Mouse (Mus musculus): ENCODE measurements around the gene Surf4.

Surf4 gene

DNA sequence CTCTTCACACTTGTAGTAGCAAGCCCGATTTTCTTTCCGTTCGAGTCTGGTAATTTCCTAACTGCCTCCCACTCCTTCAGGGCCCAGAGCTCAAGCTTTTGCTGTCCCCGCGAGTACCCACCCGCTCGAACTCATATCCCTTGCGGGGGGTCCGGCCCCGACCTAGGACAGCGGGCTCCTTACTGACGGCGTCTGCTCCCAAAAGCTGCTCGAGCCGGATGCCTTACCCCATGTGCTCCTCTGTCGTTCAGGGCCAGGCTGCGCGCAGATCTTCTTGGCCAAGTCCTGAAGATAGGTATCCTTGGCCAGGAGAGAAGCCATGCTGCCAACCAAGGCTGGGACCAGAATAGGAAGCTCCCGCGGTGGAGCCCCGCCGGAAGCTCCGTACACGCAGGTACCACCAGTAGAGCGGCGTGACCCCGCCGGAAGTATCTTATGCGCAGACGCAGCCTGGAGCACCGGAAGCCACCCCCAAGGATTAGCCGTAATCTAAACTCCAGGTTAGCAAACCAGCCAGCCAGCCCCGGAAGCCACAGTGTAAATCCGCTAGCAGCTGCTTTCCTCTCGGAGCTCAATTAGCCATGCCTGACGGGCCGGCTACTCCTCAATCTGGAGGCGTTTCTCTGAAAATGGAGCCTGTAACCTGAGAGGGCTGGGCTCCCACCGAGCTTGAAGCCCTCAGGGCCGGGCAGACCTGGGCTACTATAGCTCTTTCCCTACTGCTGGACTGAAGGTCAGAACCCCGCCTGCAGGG is 31.1 kb downstream of the Surf4 start, which contains the start of gene Surf6:
Gene Surf6 (minus strand): TSS at position 413 of the 754 bp plus-strand sequence.
- peak; percentile 98 for DNase-seq (ENCODE audit: low read depth, low spot score)

DNA sequence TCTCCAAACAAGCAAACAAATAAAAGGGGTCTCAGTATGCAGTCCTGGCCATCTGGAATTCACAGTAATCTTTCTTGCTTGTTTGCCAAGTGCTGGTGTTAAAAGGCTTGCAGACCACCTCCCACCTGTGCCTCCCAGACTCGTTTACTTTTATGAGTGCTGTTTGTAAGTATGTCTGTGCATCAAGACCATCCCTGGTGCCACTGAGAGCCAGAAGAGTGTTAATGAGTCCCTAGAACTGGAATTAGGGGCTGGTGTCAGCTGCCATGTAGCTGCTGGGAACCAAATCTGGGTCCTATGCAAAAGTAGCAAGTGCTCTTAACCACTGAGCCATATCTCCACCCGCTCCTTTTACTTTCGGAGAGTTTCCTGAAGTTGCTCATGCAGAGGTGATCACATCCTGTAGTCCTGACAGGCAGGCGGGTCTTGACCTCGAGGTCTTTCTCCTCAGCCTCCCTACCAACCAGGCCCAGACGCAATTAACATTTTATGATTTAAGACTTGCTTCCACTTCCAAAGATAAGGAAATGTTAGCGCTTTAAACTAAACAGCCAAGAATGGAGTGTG is 31.8 kb downstream of the Surf4 start:
- DNase-seq (ENCODE audit: low read depth, low spot score) = no peak

DNA sequence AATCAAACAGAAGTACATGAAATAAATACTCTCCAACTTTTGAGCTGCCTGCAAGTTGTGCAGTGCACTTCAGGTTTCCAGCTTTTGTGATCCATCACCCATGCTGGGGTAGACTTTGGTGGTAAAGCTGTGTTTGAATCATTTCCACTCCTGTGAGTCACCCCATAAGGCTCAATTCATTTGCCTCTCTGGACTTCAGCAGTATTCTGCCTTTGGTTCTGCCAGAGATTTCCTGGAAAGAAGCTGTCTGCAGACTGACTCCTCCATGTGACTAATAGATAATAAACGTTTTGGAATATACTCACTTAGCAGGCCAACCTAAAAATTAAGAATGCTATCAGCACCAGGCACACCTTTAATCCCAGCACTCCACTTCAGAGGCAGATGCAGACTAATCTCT is 33.0 kb downstream of the Surf4 start:
- DNase-seq (ENCODE audit: low read depth, low spot score) = no peak

DNA sequence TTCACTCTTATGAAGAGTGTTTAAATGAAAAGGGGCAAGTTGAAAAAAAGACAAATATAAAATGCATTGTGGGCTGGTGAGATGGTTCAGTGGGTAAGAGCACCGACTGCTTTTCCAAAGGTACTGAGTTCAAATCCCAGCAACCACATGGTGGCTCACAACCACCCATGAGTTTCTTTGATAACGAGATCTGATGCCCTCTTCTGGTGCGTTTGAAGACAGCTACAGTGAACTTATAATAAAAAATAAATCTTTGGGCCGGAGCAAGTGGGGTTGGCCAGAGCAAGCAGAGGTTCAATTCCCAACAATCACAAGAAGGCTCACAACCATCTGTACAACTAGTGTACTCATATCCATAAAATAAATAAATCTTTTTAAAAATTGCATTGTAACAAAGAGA is 37.8 kb downstream of the Surf4 start:
- DNase-seq (ENCODE audit: low read depth, low spot score) = no peak

DNA sequence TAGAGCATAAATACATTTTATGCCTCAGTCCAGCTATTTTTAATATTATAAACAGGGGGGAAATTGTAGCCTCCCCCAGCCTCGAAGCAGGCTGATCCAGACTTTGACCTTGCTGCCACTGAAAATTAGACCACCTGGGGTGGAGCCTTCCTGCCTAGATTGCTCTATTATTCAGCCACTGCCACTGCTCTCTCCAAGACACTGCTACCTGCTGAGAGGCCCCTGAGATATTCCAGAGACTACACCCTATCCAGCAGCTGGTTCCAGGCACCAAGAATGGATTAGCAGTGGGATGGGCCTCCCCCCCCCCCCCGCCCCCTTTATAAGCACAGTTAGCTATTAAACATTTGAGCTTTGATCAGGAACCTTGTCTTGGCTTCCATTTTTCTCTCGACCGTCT is 47.6 kb downstream of the Surf4 start:
- DNase-seq (ENCODE audit: low read depth, low spot score) = peak; percentile 67

DNA sequence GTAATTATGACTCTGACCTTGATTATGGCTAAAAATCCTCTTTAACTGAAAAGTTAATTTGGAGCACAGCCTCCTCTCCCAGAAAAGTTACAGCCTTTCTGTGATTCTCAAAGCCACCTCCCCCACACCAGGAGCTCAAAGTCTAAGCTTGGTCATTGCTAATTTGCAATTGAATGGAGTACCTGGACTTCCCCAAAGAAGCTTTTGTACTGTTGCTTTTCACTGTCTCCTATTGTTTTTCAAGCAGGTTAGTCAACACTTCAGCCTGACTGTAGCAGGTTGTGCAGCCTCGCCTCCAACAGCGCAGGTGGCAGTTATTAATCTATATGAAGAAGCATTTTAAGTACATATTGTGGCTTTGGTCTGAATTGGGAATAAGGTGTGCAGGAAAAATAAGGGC is 48.2 kb downstream of the Surf4 start:
- DNase-seq (ENCODE audit: low read depth, low spot score) = peak; percentile 47

DNA sequence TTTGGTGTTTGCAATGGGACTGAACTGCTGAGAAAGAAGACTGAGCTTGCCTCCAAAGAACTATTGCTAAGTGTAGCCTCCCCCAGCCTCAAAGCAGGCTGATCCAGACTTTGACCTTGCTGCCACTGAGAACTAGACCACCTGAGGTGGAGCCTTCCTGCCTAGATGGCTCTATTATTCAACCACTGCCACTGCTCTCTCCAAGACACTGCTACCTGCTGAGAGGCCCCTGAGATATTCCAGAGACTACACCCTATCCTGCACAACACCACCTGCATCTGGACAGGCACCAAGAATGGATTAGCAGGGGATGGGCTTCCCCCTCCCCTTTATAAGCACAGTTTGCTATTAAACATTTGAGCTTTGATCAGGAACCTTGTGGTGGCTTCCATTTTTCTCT is 55.2 kb downstream of the Surf4 start:
- peak; percentile 59 for DNase-seq (ENCODE audit: low read depth, low spot score)

DNA sequence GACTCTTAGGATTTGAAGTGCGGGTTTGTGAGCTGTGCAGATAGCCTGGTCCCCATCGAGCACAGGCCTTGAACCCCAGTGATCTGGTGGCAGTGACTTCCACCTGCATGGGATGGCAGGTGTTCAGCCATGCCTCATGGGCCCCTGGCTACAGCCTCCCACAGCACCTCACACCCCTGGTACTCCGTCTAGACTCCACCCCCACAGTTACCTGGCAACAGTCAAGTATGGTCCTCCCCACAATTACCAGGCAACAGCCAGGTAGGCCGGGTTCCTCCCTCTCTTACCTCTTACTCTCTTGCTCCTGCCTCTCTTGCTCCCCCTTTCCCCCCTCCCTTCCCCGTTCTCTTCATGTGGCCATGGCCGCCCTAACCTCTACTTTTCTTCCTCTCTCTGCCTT is 63.1 kb downstream of the Surf4 start:
- DNase-seq (ENCODE audit: low read depth, low spot score) = peak; percentile 50
